Mouse (Mus musculus) forebrain, embryonic 15.5 days (tissue): ENCODE measurements around the gene Gstm6. TPM values are rescaled to one million over a fixed set of nuclear protein-coding genes. Genes with fewer than 3 reads are reported as not detected.
A peak's percentile ranks its signal among the peaks of the same experiment; 100 is the strongest.
"Not testable (repeated sequence)": the region's sequence is repeated elsewhere in the genome, so short reads cannot be mapped to it uniquely, and the experiment has no call there.

Experiments used
- ATAC-seq: fragments of 200-750 bp; cut with Nextera tagmentation; replicated peaks from 2 replicates; pipeline ENCODE4 v1.8.0; 2017; ENCODE audit warnings: mild to moderate bottlenecking, moderate TSS enrichment, moderate library complexity
- H3K27ac ChIP-seq: fragments of 300-500 bp; sonication (generic); replicated peaks from 2 replicates; pipeline ENCODE4 v1.5.1; 2015; ENCODE audit warnings: mild to moderate bottlenecking, inconsistent platforms
- H3K27me3 ChIP-seq: fragments of 300-500 bp; sonication (generic); 2 replicates; pipeline ENCODE4 v1.6.1; 2015; ENCODE audit warnings: inconsistent platforms
- H3K36me3 ChIP-seq: fragments of 300-500 bp; sonication (generic); 2 replicates; pipeline ENCODE4 v1.6.1; 2015; ENCODE audit warnings: mild to moderate bottlenecking, inconsistent platforms
- H3K4me1 ChIP-seq: fragments of 300-500 bp; sonication (generic); 2 replicates; pipeline ENCODE4 v1.6.1; 2015; ENCODE audit warnings: inconsistent platforms
- H3K4me2 ChIP-seq: fragments of 300-500 bp; sonication (generic); replicated peaks from 2 replicates; pipeline ENCODE4 v1.6.1; 2015; ENCODE audit warnings: mild to moderate bottlenecking, inconsistent platforms
- H3K4me3 ChIP-seq: fragments of 300-500 bp; sonication (generic); 2 replicates; pipeline ENCODE4 v1.5.1; 2015; ENCODE audit warnings: mild to moderate bottlenecking, inconsistent platforms
- H3K9ac ChIP-seq: fragments of 300-500 bp; sonication (generic); replicated peaks from 2 replicates; pipeline ENCODE4 v1.6.1; 2015; ENCODE audit warnings: mild to moderate bottlenecking, inconsistent platforms
- H3K9me3 ChIP-seq: fragments of 300-500 bp; sonication (generic); 2 replicates; pipeline ENCODE4 v1.6.1; 2016; ENCODE audit warnings: inconsistent platforms
- WGBS: fragments of 180-500 bp; shearing (Covaris S2); methylation state at CpG from one replicate; pipeline ENCODE4 v1.1.7; 2015; ENCODE audit warnings: mixed read lengths; 5-methylcytosine and 5-hydroxymethylcytosine counted together
- polyA plus RNA-seq: library from polyadenylated mRNA; unstranded; fragments of >200 nt; fragmentation: Nextera tagmentation; extraction: Ambion mirVana; gene quantifications from 2 replicates; pipeline ENCODE4 v1.2.1, GENCODE M21; 2015

The Gstm6 gene
- 10.9 and 12.6 TPM in 2 replicates for polyA plus RNA-seq

DNA sequence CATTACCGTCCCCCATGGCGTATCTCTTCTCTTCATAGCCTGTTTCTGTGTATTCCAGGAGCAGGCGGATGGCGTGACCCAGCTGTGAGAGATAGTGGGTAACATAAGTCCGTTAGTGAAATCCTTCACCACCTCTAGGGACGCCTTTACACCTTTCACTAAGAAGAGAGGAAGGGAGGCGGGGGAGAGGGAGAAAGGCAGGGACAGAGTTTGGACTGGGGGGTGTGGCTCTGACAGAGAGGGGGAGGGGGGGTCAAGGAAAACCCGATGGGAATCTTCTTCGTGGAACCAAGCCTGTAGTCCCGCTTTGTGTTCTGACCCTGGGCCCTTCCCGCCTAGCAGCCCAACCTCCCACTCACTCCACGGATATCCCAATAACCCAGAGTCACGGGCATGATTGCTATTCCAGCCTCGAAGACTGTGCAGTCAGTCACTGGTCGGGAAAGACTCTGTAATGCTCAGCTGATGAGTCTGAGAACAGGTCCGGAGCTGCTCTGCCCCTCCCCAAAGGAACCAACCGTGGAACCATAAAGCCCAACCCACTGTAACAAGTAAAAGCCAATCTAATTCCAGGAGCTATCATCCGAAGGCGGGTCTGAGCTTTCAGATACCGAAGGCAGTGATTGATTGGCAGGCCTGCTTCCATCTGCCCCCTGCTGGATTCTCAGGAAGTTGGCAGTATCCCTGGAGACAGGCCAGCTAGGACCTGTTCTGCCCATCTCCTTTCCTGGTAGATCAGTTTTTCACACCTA is at the start of gene Gstm6:
Gene Gstm6 (minus strand): TSS at position 511 of the 752 bp plus-strand sequence.
- H3K9ac ChIP-seq, result 0 out of 2 replicates have a peak within 1 kb of the TSS, but pooled peaks have one; percentile 17
- no peaks in the 10 kb centered on the region for H3K9me3 ChIP-seq
- peak within 1 kb of the TSS; percentile 30 for H3K4me3 ChIP-seq
- H3K36me3 ChIP-seq, result no peaks in the 10 kb centered on the region
- 18% methylated on average over 20 of the region's 20 CpGs for WGBS
- H3K4me2 ChIP-seq, result peak within 1 kb of the TSS; percentile 41
- peak; percentile 88 for ATAC-seq
- no peaks in the 10 kb centered on the region for H3K27me3 ChIP-seq
- H3K27ac ChIP-seq, result no peak within 1 kb of the TSS
- H3K4me1 ChIP-seq, result peaks cover 20% of the 10 kb centered on the region; the same call in 1 of the 2 replicates

DNA sequence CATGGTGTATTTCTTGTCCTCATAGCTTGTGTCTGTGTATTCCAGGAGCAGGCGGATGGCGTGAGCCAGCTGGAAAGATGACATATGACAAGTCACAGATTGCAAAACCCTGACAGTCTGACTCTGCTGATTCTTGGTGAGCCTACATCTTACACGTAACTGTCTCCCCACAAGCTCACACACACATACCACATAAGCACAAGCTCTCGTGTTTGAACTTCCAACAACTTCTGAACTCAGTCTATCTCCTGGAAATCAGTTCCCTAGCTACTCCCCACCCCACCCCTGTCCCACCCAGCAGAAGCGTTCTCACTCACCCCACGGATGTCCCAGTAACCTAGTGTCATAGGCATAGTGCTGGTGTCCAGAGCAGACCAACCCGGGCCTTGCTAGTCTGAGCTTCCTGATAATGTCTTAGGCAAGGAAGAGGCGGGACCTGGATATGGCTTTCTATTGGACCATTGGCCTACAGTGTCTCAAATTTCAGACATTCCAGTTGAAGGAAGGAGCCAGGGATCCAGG is 42.6 kb upstream of the Gstm6 start, which contains the start of gene Gstm2:
Gene Gstm2 (minus strand): TSS at position 413 of the 522 bp plus-strand sequence.
- H3K9ac ChIP-seq, result no peak within 1 kb of the TSS

DNA sequence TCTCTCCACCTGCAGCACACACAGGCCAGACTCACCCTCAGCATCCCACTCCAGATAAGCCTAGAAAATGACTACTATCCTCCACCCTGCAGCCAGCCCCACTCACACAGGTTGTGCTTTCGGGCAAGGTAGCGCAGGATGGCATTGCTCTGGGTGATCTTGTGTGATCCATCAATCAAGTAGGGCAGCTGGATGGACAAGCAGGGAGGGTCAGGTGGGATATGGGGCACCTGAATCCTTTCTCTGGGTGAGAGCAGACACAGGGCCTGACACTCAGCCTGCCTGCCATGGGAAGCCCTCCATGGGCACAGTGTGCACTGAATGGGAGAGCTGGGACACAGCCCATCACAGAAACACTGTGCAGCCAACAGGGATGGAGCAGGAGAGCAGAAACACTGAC is 41.6 kb upstream of the Gstm6 start:
- H3K27ac ChIP-seq, ATAC-seq, H3K4me1 ChIP-seq, H3K36me3 ChIP-seq, H3K27me3 ChIP-seq, H3K9me3 ChIP-seq, H3K9ac ChIP-seq, H3K4me3 ChIP-seq, H3K4me2 ChIP-seq: not testable (repeated sequence)
- 97% methylated on average over 2 of the region's 2 CpGs for WGBS

More for the DNA sequence above, 42.6 kb upstream of the Gstm6 start, which contains the start of gene Gstm2:
- no peaks in the 10 kb centered on the region for H3K9me3 ChIP-seq
- H3K36me3 ChIP-seq, result no peaks in the 10 kb centered on the region
- no peak within 1 kb of the TSS for H3K27ac ChIP-seq
- no peak within 1 kb of the TSS for H3K4me3 ChIP-seq
- H3K27me3 ChIP-seq, result no peaks in the 10 kb centered on the region
- no peaks in the 10 kb centered on the region for H3K4me1 ChIP-seq
- 68% methylated on average over 8 of the region's 8 CpGs for WGBS
- no peak for ATAC-seq
- H3K4me2 ChIP-seq, result no peak within 1 kb of the TSS

DNA sequence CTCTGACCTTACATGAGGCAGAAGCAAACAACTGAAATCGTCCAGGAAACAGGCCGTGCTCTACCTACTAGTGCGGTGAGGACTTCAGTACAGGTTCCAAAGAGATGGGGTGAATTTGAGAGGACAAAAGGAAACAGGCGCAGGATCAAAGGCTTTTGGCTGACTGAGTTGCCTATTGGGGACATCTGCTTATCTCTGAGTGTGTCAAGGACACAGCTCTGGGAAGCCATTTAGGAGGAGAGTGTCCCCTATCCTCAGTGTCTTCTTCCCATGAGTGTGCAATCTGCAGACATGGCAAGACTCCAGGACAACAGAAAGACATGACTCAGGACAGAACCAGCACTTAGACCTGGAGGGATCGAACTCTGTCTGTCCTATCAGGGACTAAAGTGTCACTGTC is 40.9 kb upstream of the Gstm6 start:
- WGBS, result 88% methylated on average over 5 of the region's 5 CpGs

DNA sequence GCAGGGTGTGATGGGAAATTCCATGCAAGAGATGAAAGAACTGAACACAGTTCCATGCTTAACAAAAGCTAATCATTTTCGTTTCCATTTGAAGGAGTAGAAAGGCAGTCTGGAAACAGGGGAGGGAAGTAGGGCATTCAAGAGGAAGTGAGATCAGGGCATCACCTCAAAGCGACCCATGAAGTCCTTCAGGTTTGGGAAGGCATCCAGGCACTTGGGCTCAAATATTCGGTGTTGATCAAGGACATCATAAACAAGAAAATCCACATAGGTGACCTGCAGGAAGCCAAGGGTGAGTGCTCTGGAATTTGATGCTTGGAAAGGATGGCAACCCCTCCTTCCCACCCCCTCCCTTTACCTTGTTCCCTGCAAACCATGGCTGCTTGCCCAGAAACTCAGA is 40.2 kb upstream of the Gstm6 start:
- no peak for ATAC-seq

More for the DNA sequence above, 40.9 kb upstream of the Gstm6 start:
- no peak for ATAC-seq
- Histone ChIP-seq H3K27ac (no peak overlapping the region), H3K9me3 (no peaks in the 10 kb centered on the region), H3K36me3 (no peaks in the 10 kb centered on the region), H3K9ac (no peak overlapping the region), H3K27me3 (no peaks in the 10 kb centered on the region), H3K4me1 (no peaks in the 10 kb centered on the region), H3K4me2 (no peak overlapping the region), H3K4me3 (no peak overlapping the region)

DNA sequence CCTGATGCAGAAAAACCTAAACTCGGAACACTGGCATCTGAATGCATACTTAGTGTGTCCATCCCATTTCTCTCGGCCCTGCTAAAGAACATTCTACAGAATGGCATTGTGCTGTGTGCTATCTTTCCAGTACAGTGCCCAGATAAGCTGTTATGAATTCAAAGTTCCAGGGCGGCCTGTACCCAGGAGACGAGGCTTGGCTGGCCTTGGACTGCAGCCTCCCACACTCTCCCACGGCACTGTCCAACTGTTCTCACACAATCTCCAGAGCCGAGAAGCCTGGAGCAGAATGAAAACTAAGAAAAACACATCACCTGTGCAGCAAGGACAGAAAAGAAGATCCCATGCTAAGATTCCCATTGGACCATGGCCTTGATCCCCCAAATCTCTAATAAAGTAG is 39.2 kb upstream of the Gstm6 start:
- no peak for ATAC-seq
- Histone ChIP-seq H3K4me1 (no peaks in the 10 kb centered on the region), H3K36me3 (no peaks in the 10 kb centered on the region), H3K4me2 (no peak overlapping the region), H3K9me3 (no peaks in the 10 kb centered on the region), H3K4me3 (no peak overlapping the region), H3K27ac (no peak overlapping the region), H3K27me3 (no peaks in the 10 kb centered on the region), H3K9ac (no peak overlapping the region)
- 82% methylated on average over 6 of the region's 6 CpGs for WGBS

More for the DNA sequence above, 40.2 kb upstream of the Gstm6 start:
- Histone ChIP-seq H3K9me3 (no peaks in the 10 kb centered on the region), H3K4me2 (no peak overlapping the region), H3K27ac (no peak overlapping the region), H3K4me3 (no peak overlapping the region), H3K9ac (no peak overlapping the region), H3K36me3 (no peaks in the 10 kb centered on the region), H3K27me3 (no peaks in the 10 kb centered on the region), H3K4me1 (no peaks in the 10 kb centered on the region)
- WGBS, result 65% methylated on average over 3 of the region's 3 CpGs

- ATAC-seq, result no peak
- 69% methylated on average over 3 of the region's 3 CpGs for WGBS
Observed at GRCm38 (mm10) chr3:107981261-107981660, 37.7 kb upstream of the Gstm6 start.

GRCm38 (mm10) chr3:107977691-107978090 is 34.1 kb upstream of the Gstm6 start:
- 82% methylated on average over 3 of the region's 3 CpGs for WGBS

More at GRCm38 (mm10) chr3:107981261-107981660, 37.7 kb upstream of the Gstm6 start:
- Histone ChIP-seq H3K36me3 (no peaks in the 10 kb centered on the region), H3K27ac (no peak overlapping the region), H3K4me3 (no peak overlapping the region), H3K27me3 (no peaks in the 10 kb centered on the region), H3K9me3 (no peaks in the 10 kb centered on the region), H3K9ac (no peak overlapping the region), H3K4me2 (no peak overlapping the region), H3K4me1 (no peaks in the 10 kb centered on the region)

GRCm38 (mm10) chr3:107974237-107974636 is 30.7 kb upstream of the Gstm6 start:
- no peak overlapping the region for H3K4me2 ChIP-seq
- H3K36me3 ChIP-seq, result no peaks in the 10 kb centered on the region
- no peaks in the 10 kb centered on the region for H3K9me3 ChIP-seq
- H3K27ac ChIP-seq, result no peak overlapping the region
- no peak for ATAC-seq
- H3K4me3 ChIP-seq, result no peak overlapping the region
- H3K27me3 ChIP-seq, result no peaks in the 10 kb centered on the region
- WGBS, result 92% methylated on average over 1 of the region's 1 CpGs
- H3K4me1 ChIP-seq, result no peaks in the 10 kb centered on the region
- no peak overlapping the region for H3K9ac ChIP-seq

More at GRCm38 (mm10) chr3:107977691-107978090, 34.1 kb upstream of the Gstm6 start:
- Histone ChIP-seq H3K4me1 (no peaks in the 10 kb centered on the region), H3K36me3 (no peaks in the 10 kb centered on the region), H3K4me2 (no peak overlapping the region), H3K9ac (no peak overlapping the region), H3K9me3 (no peaks in the 10 kb centered on the region), H3K27me3 (no peaks in the 10 kb centered on the region), H3K27ac (no peak overlapping the region), H3K4me3 (no peak overlapping the region)
- ATAC-seq, result no peak

- H3K27me3 ChIP-seq, result no peaks in the 10 kb centered on the region
- no peak overlapping the region for H3K27ac ChIP-seq
- H3K4me2 ChIP-seq, result no peak overlapping the region
- H3K9me3 ChIP-seq, result no peaks in the 10 kb centered on the region
- ATAC-seq, result no peak
- no peak overlapping the region for H3K4me3 ChIP-seq
- H3K36me3 ChIP-seq, result no peaks in the 10 kb centered on the region
- no peaks in the 10 kb centered on the region for H3K4me1 ChIP-seq
- WGBS, result 91% methylated on average over 3 of the region's 3 CpGs
- no peak overlapping the region for H3K9ac ChIP-seq
Observed at GRCm38 (mm10) chr3:107972070-107972469, 28.5 kb upstream of the Gstm6 start.

- 52% methylated on average over 3 of the region's 3 CpGs for WGBS
- not testable (repeated sequence) for H3K4me2 ChIP-seq, H3K36me3 ChIP-seq, H3K9me3 ChIP-seq, ATAC-seq, H3K27ac ChIP-seq, H3K4me3 ChIP-seq, H3K9ac ChIP-seq, H3K27me3 ChIP-seq, H3K4me1 ChIP-seq
Observed at GRCm38 (mm10) chr3:107971101-107971500, 27.6 kb upstream of the Gstm6 start.

GRCm38 (mm10) chr3:107968724-107969395 is 25.3 kb upstream of the Gstm6 start, which contains the start of gene Gstm3:
Gene Gstm3, minus strand, starts transcription at chr3:107969283.
- Histone ChIP-seq H3K36me3 (no peaks in the 10 kb centered on the region), H3K27ac (no peak within 1 kb of the TSS), H3K4me2 (no peak within 1 kb of the TSS), H3K27me3 (no peaks in the 10 kb centered on the region), H3K4me3 (no peak within 1 kb of the TSS), H3K9ac (no peak within 1 kb of the TSS), H3K4me1 (0 out of 2 replicates have a peak, but pooled peaks cover 5% of the 10 kb centered on the region), H3K9me3 (no peaks in the 10 kb centered on the region)
- no peak for ATAC-seq
- 76% methylated on average over 13 of the region's 13 CpGs for WGBS
